Mouse (Mus musculus): Measurements from ENCODE around the gene Wwtr1. TPM values are rescaled to one million over a fixed set of nuclear protein-coding genes. Genes with fewer than 3 reads are reported as not detected.

The Wwtr1 gene
- total RNA-seq, 2 experiments from 2014 or later = 18.2 to 21.6 TPM

GRCm38 (mm10) chr3:57469325-57469724 is 106.4 kb downstream of the Wwtr1 start:
- DNase-seq = no peak
- intact Hi-C loops (cut with DNase I) = no loop called here

- intact Hi-C loops (cut with DNase I) = loop anchor here (2.0 kb wide), 1 partner anchor 159 kb away; no protein-coding TSS in a partner anchor
- DNase-seq = no peak
These were observed 109.4 kb downstream of the Wwtr1 start for GRCm38 (mm10) chr3:57466289-57466688.

GRCm38 (mm10) chr3:57463302-57463701 is 112.4 kb downstream of the Wwtr1 start:
- DNase-seq = no peak
- intact Hi-C loops (cut with DNase I) = no loop called here

- intact Hi-C loops (cut with DNase I) = no loop called here
- no peak for DNase-seq
These were observed 117.1 kb downstream of the Wwtr1 start for GRCm38 (mm10) chr3:57458652-57459051.

- peak; percentile 73 for DNase-seq
- intact Hi-C loops (cut with DNase I) = loop anchor here (2.0 kb wide), 1 partner anchor 182 kb away; no protein-coding TSS in a partner anchor
These were observed 127.3 kb downstream of the Wwtr1 start for GRCm38 (mm10) chr3:57448445-57448844.

DNA sequence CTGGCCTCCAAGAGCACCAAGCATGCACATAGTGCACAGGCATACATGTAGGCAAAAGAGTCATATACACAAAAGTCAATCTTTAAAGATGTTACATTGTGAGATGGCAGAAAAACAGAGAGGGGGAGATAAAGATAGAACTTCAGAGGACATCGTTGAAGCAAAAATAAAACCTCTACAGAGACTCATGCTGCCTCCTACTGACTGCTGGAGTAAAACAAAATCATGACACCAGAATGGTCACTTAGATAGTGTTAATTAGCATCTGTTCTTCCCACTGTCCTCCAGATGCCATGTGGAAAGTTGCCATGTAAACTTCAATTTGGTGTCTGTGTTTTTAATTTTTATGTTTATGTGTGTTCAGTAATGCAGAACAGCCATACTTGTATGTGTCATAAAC is 127.8 kb downstream of the Wwtr1 start:
- intact Hi-C loops (cut with DNase I) = loop anchor here (2.0 kb wide), 1 partner anchor 181 kb away; no protein-coding TSS in a partner anchor
- DNase-seq = no peak

GRCm38 (mm10) chr3:57445706-57446105 is 130.0 kb downstream of the Wwtr1 start:
- intact Hi-C loops (cut with DNase I) = no loop called here
- DNase-seq = peak; percentile 56

GRCm38 (mm10) chr3:57440956-57441355 is 134.8 kb downstream of the Wwtr1 start:
- intact Hi-C loops (cut with DNase I) = no loop called here

GRCm38 (mm10) chr3:57435364-57435763 is 140.3 kb downstream of the Wwtr1 start:
- no peak for DNase-seq
- intact Hi-C loops (cut with DNase I) = no loop called here

More at GRCm38 (mm10) chr3:57440956-57441355, 134.8 kb downstream of the Wwtr1 start:
- DNase-seq = no peak

GRCm38 (mm10) chr3:57431706-57432105 is 144.0 kb downstream of the Wwtr1 start:
- intact Hi-C loops (cut with DNase I) = no loop called here
- DNase-seq = no peak

GRCm38 (mm10) chr3:57429486-57429885 is 146.2 kb downstream of the Wwtr1 start:
- intact Hi-C loops (cut with DNase I) = no loop called here
- DNase-seq = no peak

GRCm38 (mm10) chr3:57428682-57429464 is 146.8 kb downstream of the Wwtr1 start:
- intact Hi-C loops (cut with DNase I) = no loop called here
- no peak for DNase-seq

DNA sequence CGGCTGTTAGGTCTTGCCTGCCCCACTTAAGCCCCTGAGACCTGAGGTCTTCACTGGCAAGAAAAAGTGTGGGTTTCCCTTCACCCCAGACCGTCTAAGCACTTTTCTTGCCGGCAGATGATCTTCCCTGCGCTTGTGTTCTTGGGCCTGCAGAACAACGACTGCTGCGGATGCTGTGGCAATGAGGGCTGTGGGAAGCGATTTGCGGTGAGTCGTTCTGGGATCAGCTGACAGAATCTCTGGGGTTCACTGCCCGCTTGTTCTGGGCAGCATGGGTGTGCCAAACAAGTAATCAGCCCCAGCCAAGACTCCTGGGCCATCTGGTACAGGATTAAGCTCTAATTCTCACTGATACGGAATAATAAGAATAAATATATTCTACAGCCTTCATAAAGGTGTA is 149.4 kb downstream of the Wwtr1 start:
- peak; percentile 7 for DNase-seq
- intact Hi-C loops (cut with DNase I) = no loop called here

- DNase-seq = no peak
- intact Hi-C loops (cut with DNase I) = no loop called here
These were observed 150.5 kb downstream of the Wwtr1 start, which contains the start of gene Tm4sf4 for GRCm38 (mm10) chr3:57425089-57425730. Gene Tm4sf4 (plus strand): TSS chr3:57425314.

- intact Hi-C loops (cut with DNase I) = no loop called here
These were observed 155.1 kb downstream of the Wwtr1 start for GRCm38 (mm10) chr3:57420660-57421059.

DNA sequence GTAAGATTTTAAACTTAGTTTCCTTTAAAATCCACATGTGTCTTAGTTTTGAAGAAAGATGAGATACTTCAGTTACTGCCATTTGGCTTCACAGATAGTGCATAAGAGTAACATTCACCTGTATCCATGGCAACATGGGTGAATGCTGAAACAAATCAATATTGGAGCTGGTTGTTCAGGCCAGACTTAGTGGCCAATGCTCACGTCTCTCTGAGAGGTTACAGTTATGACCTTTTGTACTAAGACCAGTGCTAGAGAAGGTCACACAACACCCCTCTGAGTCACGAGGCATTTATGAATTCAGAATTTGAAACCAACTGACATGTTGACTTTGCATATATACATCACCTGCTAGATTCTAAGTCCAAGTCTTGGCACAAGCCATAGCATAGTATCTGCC is 155.5 kb downstream of the Wwtr1 start:
- DNase-seq = no peak
- intact Hi-C loops (cut with DNase I) = no loop called here

More at GRCm38 (mm10) chr3:57420660-57421059, 155.1 kb downstream of the Wwtr1 start:
- DNase-seq = no peak

DNA sequence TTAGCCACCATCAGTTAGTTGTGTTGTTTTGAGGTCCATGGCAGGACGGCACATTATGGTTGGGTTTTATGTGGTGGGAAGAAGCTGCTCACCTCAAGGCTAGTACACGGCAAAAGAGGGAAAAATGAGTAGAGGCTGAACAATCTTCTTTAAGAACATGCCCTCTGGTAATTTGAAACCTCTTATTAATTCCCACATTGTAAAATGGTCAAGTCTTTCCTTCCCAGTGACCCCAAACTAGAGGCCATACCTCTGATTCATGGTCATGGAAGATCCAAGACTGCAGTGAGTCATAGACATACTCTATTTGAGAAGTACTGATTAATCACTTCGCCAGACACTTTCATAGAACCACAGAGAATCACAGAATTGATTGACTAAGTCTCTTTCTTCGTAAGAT is 164.2 kb downstream of the Wwtr1 start:
- no peak for DNase-seq

More for the DNA sequence above, 164.2 kb downstream of the Wwtr1 start:
- intact Hi-C loops (cut with DNase I) = no loop called here

Small RNA genes within 50 kb of the gene (microRNA-seq; reads per million reads assigned to microRNA genes)
- gene Mir6377 = not detected

Other genes with a start within 250 kb of the Wwtr1 start
- not detected for gene Tm4sf4, start 150.6 kb downstream of the Wwtr1 start, total RNA-seq (2021)
- 10 to 100 TPM; 31.2 to 32.6 TPM for gene Commd2, start 75.8 kb upstream of the Wwtr1 start, total RNA-seq (2021)
- under 1 TPM; 0.52 to 0.58 TPM for gene Ankub1, start 116.9 kb upstream of the Wwtr1 start, total RNA-seq (2021)
- 10 to 100 TPM; 44.1 to 47.6 TPM for gene Rnf13, start 160.2 kb upstream of the Wwtr1 start, total RNA-seq (2021)

All from left cerebral cortex, postnatal 4 days (tissue).